Mouse (Mus musculus) layer of hippocampus, adult 11-12 months (tissue): ENCODE data around the gene Ryr2.

Experiments
- DNase-seq: peaks from one replicate; pipeline ENCODE4 v3.0.0; 2022; ENCODE audit warnings: low spot score

The Ryr2 gene

DNA sequence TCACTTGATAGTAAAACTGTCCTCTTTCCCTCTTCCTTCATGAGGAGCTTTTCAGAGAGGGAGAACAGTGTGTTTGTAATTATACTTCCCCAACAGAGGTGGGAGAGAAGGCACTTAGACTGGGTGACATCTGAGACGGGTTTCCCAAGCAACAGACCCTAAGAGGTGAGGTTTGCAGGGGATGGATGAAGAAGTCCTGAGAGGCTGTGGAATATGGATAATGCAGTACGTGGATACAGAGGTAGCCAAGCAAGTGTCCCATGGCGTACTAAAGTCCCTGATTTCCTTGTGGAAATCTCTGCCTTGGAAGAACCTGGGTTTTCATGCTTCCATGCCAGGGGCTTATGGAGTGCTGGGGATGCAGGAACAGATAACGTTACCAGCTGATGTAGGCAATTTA, 69.5 kb downstream of the Ryr2 start:
- no peak for DNase-seq

DNA sequence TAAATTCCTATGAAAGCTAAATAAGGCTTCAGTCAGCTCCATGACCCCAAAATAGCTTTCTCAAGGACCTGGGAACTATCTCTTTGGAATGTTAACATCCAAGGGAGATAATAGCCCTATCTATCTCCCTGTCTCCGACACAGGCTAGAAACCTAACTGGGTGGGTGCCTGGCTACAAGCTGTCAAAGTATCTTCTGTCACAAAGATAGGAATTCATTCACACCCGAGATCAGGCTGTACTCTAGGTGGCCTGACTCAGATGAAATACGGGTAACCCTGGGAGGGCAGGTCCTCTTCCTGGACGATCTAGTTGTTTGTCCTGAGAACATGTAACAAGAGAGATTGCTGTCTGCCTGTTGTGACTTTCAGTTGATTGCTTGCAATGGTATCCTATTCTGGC, 69.9 kb downstream of the Ryr2 start:
- no peak for DNase-seq

- no peak for DNase-seq
Measured at GRCm38 (mm10) chr13:12033914-12034313, 72.8 kb downstream of the Ryr2 start.

DNA sequence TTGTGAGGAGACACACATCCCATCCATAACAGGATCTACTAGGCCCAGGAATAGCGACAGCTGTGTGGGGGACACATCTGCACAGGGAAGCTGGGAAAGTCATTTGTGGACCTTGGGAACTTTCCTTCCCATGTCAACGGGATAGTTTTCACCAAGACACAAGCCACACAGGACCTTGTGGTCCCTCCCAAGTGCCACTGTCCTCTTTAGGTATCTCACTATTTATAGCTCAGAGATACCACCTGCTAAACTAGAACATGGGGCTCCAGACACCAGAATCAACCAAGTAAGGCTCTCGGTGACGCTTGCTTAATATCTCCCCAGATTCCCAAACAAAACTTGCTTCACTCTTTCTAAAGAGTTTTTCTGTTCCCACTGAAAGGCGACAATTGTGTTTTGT, 73.5 kb downstream of the Ryr2 start:
- no peak for DNase-seq

GRCm38 (mm10) chr13:12029841-12030240, 76.9 kb downstream of the Ryr2 start:
- no peak for DNase-seq

DNA sequence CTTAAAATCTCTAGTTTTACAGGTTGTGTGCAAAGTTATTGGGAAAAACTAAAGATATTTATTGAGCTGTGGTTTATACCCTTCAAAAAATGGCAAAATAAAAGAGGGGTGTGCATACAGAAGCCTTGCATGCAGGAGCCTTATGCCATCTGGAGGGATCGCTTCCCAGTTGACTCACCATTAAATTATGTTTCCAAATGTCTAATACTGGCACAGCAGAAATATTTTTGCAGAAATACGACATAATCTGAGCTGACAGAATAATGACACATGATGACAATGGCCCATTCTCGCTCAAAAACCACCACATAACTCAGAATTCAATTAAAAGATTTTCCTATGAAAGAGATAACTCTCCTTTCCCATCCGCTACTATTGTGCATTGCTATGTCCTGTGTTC, 77.4 kb downstream of the Ryr2 start:
- DNase-seq = peak; percentile 35

GRCm38 (mm10) chr13:12018046-12018445, 88.7 kb downstream of the Ryr2 start:
- DNase-seq = no peak

DNA sequence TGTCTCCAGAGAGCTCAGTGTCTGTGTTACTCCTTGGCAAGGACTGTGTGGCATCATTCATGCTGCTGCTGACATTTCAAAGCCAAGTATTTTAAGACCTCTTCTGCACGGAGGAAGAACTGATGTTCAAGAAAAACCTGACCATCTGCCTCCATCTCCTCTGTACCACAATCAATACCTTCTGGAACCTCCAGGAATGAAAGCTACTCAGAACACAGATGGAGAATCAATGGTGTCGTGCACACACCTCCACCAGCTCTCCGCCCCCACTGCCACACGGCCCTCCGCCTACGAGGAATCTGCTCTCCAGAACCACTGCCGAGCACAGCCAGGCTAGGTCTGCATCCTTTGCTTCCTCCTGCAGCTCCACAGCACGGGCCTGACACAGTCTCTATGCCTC, 92.8 kb downstream of the Ryr2 start:
- peak; percentile 78 for DNase-seq

- DNase-seq = no peak
Measured at GRCm38 (mm10) chr13:12008995-12009689, 97.6 kb downstream of the Ryr2 start.

DNA sequence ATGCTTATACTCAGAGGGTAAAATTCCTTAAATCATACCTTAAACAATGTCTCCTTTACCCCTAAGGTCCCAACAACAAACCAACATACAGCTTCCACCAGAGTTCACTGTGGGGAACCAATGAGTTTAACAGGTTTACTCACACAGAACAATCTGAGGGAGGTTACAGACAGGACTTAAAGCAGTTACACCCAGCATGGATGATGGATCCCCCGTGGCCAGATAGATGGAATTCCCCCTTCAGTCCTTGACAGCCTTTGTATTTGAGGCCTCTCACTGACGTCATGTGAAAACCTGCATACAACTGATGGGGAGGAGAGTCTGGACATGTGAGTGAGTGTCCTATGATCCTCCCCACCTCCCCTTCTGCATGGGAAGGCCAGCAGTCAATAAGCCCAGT, 99.2 kb downstream of the Ryr2 start:
- no peak for DNase-seq

- no peak for DNase-seq
Measured at GRCm38 (mm10) chr13:12001891-12002294, 104.9 kb downstream of the Ryr2 start.

DNA sequence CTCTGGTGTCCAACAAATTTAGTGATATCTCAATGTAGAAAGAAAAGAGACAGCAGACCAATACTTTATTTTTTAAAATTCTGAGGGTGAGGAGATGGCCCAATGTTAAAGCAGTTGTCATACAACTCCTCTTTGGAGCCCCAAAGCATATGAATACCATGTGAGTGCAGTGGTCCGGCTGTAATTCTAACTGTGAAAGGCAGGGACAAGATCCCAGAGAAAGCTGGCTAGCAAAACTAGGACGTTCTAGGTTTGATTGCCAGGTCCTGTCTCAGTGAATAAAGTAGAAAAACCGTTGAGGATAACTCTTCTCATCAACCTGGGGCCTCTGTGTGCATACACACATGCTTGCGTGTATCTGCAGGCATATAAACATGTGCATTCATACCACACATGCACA, 106.9 kb downstream of the Ryr2 start:
- no peak for DNase-seq

DNA sequence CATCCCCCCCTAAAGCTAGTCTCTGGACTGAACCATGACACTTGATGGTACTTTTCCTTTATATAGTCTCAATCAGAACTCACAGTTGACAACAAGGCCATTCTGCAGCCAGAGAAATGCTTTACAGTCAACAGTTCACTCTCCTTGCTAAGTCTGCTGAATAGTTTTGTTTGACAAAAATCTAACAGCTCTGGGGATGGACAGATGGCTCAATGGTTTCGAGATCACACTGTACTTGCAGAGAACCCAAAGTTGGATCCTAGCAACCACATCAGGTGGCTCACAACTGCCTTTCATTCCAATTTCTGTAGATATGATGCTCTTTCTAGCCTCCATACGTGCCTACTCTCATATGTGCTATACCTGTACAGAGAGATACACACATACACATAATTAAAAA, 109.4 kb downstream of the Ryr2 start:
- DNase-seq = no peak

DNA sequence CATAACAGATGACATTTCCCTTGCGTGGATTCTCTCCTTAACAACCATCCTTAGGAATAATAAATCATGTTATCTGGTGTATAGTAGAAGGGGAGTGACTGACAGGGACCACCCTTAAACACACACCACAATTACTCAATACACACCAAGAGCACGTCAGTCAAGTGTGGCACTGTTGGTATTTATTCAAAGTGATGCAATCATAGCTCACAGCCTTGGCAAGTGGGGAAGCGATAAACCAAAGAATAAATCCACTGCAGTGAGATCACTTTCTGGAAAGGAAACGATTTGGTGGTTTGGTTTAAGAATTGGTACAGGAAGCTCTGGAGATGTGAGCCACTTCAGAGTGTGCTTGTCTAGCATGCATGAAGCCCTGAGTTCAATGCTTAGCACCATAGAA, 119.2 kb downstream of the Ryr2 start:
- no peak for DNase-seq

DNA sequence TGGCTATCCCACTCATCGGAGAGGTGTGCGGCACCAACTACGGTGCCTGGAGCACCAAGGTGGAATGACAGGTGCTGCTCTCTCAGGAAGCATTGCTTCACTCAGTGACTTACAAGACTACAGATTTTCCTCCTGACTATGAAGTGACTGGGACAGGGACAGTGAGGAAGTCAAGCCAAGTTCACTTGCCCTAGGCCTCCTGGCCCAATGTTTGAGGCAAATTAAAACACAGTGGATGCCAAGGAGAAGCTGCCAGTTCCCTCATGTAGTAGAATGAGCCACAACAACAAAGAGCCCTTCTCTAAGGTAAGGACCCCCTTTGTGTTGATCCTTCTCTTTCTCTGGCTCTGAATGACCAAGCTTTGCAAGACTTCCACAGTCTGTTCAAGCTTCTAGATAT, 121.7 kb downstream of the Ryr2 start:
- DNase-seq = no peak

- DNase-seq = no peak
Measured at GRCm38 (mm10) chr13:11978997-11979396, 127.7 kb downstream of the Ryr2 start.

DNA sequence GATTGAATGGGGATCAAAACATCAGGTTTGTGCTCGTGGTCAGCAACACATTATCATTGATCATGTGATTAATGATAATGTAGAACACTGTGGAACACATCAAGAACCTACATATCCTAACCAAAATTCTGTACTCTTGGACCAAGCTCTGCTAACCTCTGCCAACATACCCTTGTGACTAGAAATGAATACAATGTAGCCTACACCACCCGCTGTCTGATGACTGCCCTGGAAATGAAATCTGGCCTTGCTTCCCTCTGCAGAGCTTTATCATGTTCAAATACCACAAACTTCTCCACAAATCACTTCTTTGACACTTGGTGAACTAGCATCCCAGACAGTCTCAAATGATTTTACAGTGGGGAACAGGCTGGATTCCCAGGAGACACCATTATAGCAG, 128.4 kb downstream of the Ryr2 start:
- DNase-seq = no peak

DNA sequence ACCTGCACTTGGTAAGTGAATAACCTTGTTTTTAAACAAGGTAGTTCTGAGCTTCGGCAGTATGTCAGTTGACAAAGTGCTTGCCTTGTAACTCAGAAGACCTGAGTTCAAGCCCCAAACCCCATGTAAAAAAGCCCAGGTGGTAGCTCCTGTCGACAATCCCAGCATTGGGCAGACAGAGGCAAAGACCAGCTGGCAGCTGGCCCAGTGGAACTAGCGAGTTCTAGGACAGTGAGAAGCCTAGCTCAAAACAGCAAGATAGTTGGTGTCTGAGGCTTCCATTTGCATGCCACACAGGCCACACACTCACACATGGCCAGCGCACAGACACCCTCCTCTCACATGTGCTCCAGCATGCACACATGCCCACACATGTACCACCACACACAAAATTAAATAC, 129.1 kb downstream of the Ryr2 start:
- no peak for DNase-seq

- DNase-seq = no peak
Measured at GRCm38 (mm10) chr13:11964391-11964790, 142.4 kb downstream of the Ryr2 start.

- no peak for DNase-seq
Measured at GRCm38 (mm10) chr13:11959488-11960174, 147.1 kb downstream of the Ryr2 start.

DNA sequence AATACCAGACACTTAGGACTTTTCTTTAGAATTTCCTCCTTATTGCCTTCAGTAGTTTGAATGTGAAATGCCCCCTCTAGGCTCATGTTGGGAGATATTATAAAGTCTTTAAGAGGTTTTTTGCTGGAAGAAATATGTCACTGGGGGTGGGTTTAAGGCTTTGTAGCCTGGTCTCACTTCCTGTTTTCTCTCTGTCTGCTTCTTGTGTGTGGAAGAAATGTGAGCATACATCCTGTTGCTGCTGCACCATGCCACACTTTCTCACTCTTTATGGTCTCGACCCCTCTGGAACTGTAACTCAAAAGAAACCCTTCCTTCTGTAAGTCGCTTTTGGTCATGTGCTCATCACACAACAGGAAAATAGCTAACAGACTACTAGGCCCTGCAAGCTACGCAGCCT, 147.9 kb downstream of the Ryr2 start:
- DNase-seq = no peak

- DNase-seq = no peak
Measured at GRCm38 (mm10) chr13:11958271-11958670, 148.5 kb downstream of the Ryr2 start.

DNA sequence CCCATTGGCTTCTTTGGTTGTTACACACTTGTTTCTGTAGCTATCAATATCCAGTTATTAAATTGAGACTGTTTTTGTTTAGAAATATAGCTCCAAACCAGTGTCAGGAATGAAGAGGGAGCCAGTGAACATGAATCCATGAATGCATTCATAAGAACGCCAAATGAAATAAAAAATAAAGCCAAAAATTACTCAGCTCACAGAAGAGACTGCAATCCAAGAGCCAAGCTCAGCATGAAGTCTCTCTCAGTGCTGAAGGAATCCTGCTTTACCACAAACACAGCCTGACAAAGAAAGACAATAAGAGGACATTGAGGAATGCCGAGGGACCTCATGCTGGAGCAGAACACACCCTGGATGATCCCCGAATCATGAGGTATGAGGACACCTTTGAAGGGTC, 154.8 kb downstream of the Ryr2 start:
- no peak for DNase-seq

- DNase-seq = no peak
Measured at GRCm38 (mm10) chr13:11945740-11946139, 161.0 kb downstream of the Ryr2 start.
